Mouse (Mus musculus): ENCODE measurements around the gene Tldc1. TPM values are rescaled to one million over a fixed set of nuclear protein-coding genes. Genes with fewer than 3 reads are reported as not detected.

Tldc1 gene
- total and polyA plus RNA-seq, 3 experiments, result 6.6 to 10.7 (median 8.4) TPM

- ATAC-seq (ENCODE audit: extremely low read depth, insufficient number of reproducible peaks, low FRiP score, poor library complexity, severe bottlenecking) (no peak), DNase-seq (ENCODE audit: low spot score) (no peak)
- Histone ChIP-seq H3K4me3 (ENCODE audit: low read depth, low read length) (no peak overlapping the region), H3K9me3 (replicated peaks) (no peaks in the 10 kb centered on the region), H3K4me1 (ENCODE audit: insufficient read depth, low read depth, low read length) (no peaks in the 10 kb centered on the region), H3K36me3 (replicated peaks) (no peaks in the 10 kb centered on the region), H3K27me3 (ENCODE audit: insufficient read depth, low read length) (peaks cover 35% of the 10 kb centered on the region)
- TF ChIP-seq GATA1 (IDR thresholded peaks at IDR 0.05; ENCODE audit: borderline replicate concordance, low read length) (no peak), CTCF (IDR thresholded peaks at IDR 0.05; ENCODE audit: low read depth, low read length) (no peak), GATA2 (IDR thresholded peaks at IDR 0.05; ENCODE audit: borderline replicate concordance, low read depth, low read length) (no peak), POLR2AphosphoS5 (IDR thresholded peaks at IDR 0.05; ENCODE audit: insufficient replicate concordance, low read depth, low read length) (no peak), TAL1 (conservative IDR thresholded peaks at IDR 0.05; ENCODE audit: low read depth, low read length) (no peak)
Observed at GRCm38 (mm10) chr8:119806422-119807263, 28.4 kb upstream of the Tldc1 start.

- DNase-seq (ENCODE audit: low spot score) (no peak), ATAC-seq (ENCODE audit: extremely low read depth, insufficient number of reproducible peaks, low FRiP score, poor library complexity, severe bottlenecking) (no peak; the same call in 1 of the 2 replicates)
- Histone ChIP-seq H3K4me3 (ENCODE audit: low read depth, low read length) (no peak overlapping the region), H3K9me3 (replicated peaks) (no peaks in the 10 kb centered on the region), H3K27me3 (ENCODE audit: insufficient read depth, low read length) (peaks cover 32% of the 10 kb centered on the region), H3K4me1 (ENCODE audit: insufficient read depth, low read depth, low read length) (no peaks in the 10 kb centered on the region), H3K36me3 (replicated peaks) (no peaks in the 10 kb centered on the region)
- TF ChIP-seq CTCF (IDR thresholded peaks at IDR 0.05; ENCODE audit: low read depth, low read length) (no peak), POLR2AphosphoS5 (IDR thresholded peaks at IDR 0.05; ENCODE audit: insufficient replicate concordance, low read depth, low read length) (no peak), GATA2 (IDR thresholded peaks at IDR 0.05; ENCODE audit: borderline replicate concordance, low read depth, low read length) (no peak), GATA1 (IDR thresholded peaks at IDR 0.05; ENCODE audit: borderline replicate concordance, low read length) (no peak), TAL1 (conservative IDR thresholded peaks at IDR 0.05; ENCODE audit: low read depth, low read length) (no peak)
Observed at GRCm38 (mm10) chr8:119805275-119805674, 27.1 kb upstream of the Tldc1 start.

- no peak for DNase-seq (ENCODE audit: low spot score)
- H3K27me3 ChIP-seq (ENCODE audit: insufficient read depth, low read length), result peaks cover 33% of the 10 kb centered on the region
- peak; percentile 57; the same call in 1 of the 2 replicates for TF ChIP-seq CTCF (IDR thresholded peaks at IDR 0.05; ENCODE audit: low read depth, low read length)
- no peak for TF ChIP-seq GATA1 (IDR thresholded peaks at IDR 0.05; ENCODE audit: borderline replicate concordance, low read length)
- H3K9me3 ChIP-seq (replicated peaks), result no peaks in the 10 kb centered on the region
- peaks cover 6% of the 10 kb centered on the region for H3K4me1 ChIP-seq (ENCODE audit: insufficient read depth, low read depth, low read length)
- H3K36me3 ChIP-seq (replicated peaks), result no peaks in the 10 kb centered on the region
- H3K4me3 ChIP-seq (ENCODE audit: low read depth, low read length), result no peak overlapping the region
- ATAC-seq (ENCODE audit: extremely low read depth, insufficient number of reproducible peaks, low FRiP score, poor library complexity, severe bottlenecking), result no peak
Observed at GRCm38 (mm10) chr8:119802592-119802991, 24.4 kb upstream of the Tldc1 start.

DNA sequence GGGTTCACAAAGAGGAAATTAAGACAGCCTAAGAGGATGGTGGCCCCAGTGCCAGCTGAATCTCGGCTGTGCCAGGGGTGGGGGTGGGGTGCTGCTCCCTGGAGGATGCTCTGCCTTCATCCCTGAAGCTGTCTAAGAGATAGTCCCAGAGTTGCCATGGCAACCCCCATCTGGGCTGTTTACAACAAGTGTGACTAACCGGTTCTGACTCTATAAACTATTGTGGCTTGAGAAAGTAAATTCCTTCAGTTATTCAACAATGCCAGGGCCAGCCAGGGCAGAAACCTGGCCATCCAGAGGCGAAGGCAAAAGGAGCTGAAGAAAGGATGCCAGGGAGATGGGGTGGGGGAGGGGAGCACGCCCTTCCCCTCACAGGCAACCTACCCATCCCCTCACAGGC, 23.0 kb upstream of the Tldc1 start:
- no peak for ATAC-seq (ENCODE audit: extremely low read depth, insufficient number of reproducible peaks, low FRiP score, poor library complexity, severe bottlenecking)
- no peaks in the 10 kb centered on the region for H3K36me3 ChIP-seq (replicated peaks)

GRCm38 (mm10) chr8:119798965-119799264, 20.7 kb upstream of the Tldc1 start:
- Histone ChIP-seq H3K36me3 (replicated peaks) (no peaks in the 10 kb centered on the region), H3K4me1 (ENCODE audit: insufficient read depth, low read depth, low read length) (peaks cover 6% of the 10 kb centered on the region), H3K4me3 (ENCODE audit: low read depth, low read length) (no peak overlapping the region), H3K27me3 (ENCODE audit: insufficient read depth, low read length) (peaks cover 23% of the 10 kb centered on the region), H3K9me3 (replicated peaks) (no peaks in the 10 kb centered on the region)
- DNase-seq (ENCODE audit: low spot score), result no peak
- TF ChIP-seq GATA1 (IDR thresholded peaks at IDR 0.05; ENCODE audit: borderline replicate concordance, low read length), result no peak
- no peak for TF ChIP-seq GATA2 (IDR thresholded peaks at IDR 0.05; ENCODE audit: borderline replicate concordance, low read depth, low read length)
- no peak for TF ChIP-seq POLR2AphosphoS5 (IDR thresholded peaks at IDR 0.05; ENCODE audit: insufficient replicate concordance, low read depth, low read length)
- TF ChIP-seq CTCF (IDR thresholded peaks at IDR 0.05; ENCODE audit: low read depth, low read length), result no peak
- no peak for TF ChIP-seq TAL1 (conservative IDR thresholded peaks at IDR 0.05; ENCODE audit: low read depth, low read length)
- ATAC-seq (ENCODE audit: extremely low read depth, insufficient number of reproducible peaks, low FRiP score, poor library complexity, severe bottlenecking), result no peak

More for the DNA sequence above, 23.0 kb upstream of the Tldc1 start:
- H3K4me1 ChIP-seq (ENCODE audit: insufficient read depth, low read depth, low read length), result peaks cover 6% of the 10 kb centered on the region
- peaks cover 34% of the 10 kb centered on the region for H3K27me3 ChIP-seq (ENCODE audit: insufficient read depth, low read length)
- TF ChIP-seq GATA2 (IDR thresholded peaks at IDR 0.05; ENCODE audit: borderline replicate concordance, low read depth, low read length) (no peak), CTCF (IDR thresholded peaks at IDR 0.05; ENCODE audit: low read depth, low read length) (no peak), GATA1 (IDR thresholded peaks at IDR 0.05; ENCODE audit: borderline replicate concordance, low read length) (no peak), POLR2AphosphoS5 (IDR thresholded peaks at IDR 0.05; ENCODE audit: insufficient replicate concordance, low read depth, low read length) (no peak), TAL1 (conservative IDR thresholded peaks at IDR 0.05; ENCODE audit: low read depth, low read length) (no peak)
- H3K9me3 ChIP-seq (replicated peaks), result no peaks in the 10 kb centered on the region
- DNase-seq (ENCODE audit: low spot score), result no peak
- no peak overlapping the region for H3K4me3 ChIP-seq (ENCODE audit: low read depth, low read length)

DNA sequence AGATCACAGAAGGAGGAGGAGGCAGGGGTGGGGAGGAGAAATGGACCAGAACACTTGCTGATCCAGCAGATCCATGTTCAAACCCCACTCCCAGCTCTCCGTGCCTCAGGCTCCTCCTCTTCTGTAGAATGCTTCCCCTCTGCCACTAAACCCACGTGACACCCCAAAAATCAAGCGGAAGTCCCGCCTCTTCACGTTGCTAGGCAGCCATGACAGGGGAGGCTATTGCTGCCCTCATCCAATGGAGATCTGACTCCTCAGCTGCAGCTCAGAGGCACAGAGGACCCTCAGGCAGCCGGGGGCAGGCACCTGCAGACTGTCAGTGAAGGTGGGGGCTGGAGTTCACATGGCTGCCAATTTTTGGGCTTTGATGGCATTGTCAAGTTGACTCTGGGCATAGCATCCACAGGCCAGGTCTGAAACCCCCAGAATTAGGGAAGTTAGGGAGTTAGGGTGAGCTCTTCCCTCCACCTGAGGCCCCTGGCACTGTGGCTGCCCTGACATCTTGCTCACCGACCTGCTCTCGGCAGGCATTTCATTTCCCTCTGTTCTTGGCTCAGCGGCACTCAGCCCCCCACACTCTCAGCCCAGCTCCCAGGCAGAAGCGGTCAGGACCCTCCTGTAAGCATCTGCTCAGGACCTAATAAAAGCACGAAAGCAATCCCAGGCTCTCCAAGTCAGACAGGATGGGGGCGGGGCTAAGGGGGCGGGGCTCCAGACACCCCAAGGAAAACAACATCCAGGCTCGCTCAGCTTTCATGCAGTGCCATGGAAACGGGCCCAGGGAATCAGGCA, 20.2 kb upstream of the Tldc1 start:
- TF ChIP-seq GATA2 (IDR thresholded peaks at IDR 0.05; ENCODE audit: borderline replicate concordance, low read depth, low read length), result no peak
- no peak for TF ChIP-seq GATA1 (IDR thresholded peaks at IDR 0.05; ENCODE audit: borderline replicate concordance, low read length)
- TF ChIP-seq TAL1 (conservative IDR thresholded peaks at IDR 0.05; ENCODE audit: low read depth, low read length), result no peak
- TF ChIP-seq CTCF (IDR thresholded peaks at IDR 0.05; ENCODE audit: low read depth, low read length), result no peak
- TF ChIP-seq POLR2AphosphoS5 (IDR thresholded peaks at IDR 0.05; ENCODE audit: insufficient replicate concordance, low read depth, low read length), result no peak
- DNase-seq (ENCODE audit: low spot score), result no peak
- no peak overlapping the region for H3K4me3 ChIP-seq (ENCODE audit: low read depth, low read length)

More for the DNA sequence above, 20.2 kb upstream of the Tldc1 start:
- Histone ChIP-seq H3K36me3 (replicated peaks) (no peaks in the 10 kb centered on the region), H3K4me1 (ENCODE audit: insufficient read depth, low read depth, low read length) (peaks cover 6% of the 10 kb centered on the region), H3K9me3 (replicated peaks) (no peaks in the 10 kb centered on the region), H3K27me3 (ENCODE audit: insufficient read depth, low read length) (peaks cover 23% of the 10 kb centered on the region)
- peak; percentile 60 for ATAC-seq (ENCODE audit: extremely low read depth, insufficient number of reproducible peaks, low FRiP score, poor library complexity, severe bottlenecking)

All from G1E (cell line).